Mouse (Mus musculus) induced T-regulatory cell, adult 2 months (primary cell): Measurements from ENCODE around the gene Sin3a.
A peak's percentile ranks its signal among the peaks of the same experiment; 100 is the strongest.

Experiments
- DNase-seq: peaks from one replicate; pipeline ENCODE4 v3.0.0-alpha.2; 2012; ENCODE audit warnings: low read depth

Gene Sin3a

DNA sequence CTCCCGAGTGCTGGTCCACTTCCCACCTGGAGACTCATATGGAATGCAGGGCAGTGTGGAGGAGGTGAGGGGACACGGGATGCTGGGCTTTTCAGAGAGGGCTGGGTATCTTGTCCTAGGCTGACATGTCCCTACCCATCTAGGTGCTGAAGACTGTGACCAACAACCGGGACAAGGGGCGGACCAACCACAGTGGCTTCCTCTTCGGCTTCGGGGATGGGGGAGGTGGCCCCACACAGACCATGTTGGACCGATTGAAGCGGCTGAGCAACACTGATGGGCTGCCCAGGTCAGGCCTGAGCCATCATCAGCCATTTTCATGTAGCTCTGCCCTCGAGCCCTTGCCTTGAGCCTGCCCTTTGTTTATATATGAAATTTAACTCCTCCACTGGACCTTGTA, 65.9 kb downstream of the Sin3a start:
- DNase-seq = no peak

- DNase-seq = no peak
These were observed 66.7 kb downstream of the Sin3a start for GRCm38 (mm10) chr9:57138507-57138906.

DNA sequence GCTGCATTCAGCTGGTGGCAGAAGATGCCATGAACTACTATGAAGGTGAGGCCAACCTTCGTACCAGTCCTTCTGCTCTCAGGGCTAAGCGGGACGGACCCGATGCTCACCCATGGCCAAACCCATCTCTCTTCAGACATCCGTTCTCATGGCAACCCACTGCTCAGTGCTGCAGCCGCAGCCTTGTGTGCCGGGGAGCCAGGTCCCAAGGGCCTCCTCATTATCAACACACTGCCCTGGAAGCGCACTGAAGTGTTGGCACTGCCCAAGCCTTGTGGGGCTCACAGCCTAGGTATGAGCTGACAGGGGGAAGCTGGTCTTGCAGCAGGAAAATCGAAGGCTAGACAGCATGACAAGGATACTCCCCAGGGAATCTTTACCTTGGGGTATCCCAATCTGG, 67.3 kb downstream of the Sin3a start:
- no peak for DNase-seq

DNA sequence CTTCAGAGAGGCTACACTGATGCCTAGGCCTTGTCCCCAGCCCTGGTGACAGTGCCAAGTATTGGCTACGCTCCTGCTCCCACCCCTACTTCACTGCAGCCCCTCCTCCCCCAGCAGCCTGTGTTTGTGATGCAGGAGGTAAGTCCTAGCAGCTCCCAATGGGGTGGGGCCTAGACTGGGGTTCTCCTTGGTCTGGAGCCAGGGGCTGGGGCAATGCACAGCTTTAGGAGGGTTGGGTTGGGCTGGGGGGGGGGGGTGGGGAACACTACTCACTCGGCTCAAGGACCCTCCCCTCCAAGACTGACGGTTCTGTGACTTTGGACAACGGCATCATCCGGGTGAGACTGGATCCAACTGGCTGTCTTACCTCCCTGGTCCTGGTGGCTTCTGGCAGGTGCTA, 67.7 kb downstream of the Sin3a start:
- DNase-seq = no peak

DNA sequence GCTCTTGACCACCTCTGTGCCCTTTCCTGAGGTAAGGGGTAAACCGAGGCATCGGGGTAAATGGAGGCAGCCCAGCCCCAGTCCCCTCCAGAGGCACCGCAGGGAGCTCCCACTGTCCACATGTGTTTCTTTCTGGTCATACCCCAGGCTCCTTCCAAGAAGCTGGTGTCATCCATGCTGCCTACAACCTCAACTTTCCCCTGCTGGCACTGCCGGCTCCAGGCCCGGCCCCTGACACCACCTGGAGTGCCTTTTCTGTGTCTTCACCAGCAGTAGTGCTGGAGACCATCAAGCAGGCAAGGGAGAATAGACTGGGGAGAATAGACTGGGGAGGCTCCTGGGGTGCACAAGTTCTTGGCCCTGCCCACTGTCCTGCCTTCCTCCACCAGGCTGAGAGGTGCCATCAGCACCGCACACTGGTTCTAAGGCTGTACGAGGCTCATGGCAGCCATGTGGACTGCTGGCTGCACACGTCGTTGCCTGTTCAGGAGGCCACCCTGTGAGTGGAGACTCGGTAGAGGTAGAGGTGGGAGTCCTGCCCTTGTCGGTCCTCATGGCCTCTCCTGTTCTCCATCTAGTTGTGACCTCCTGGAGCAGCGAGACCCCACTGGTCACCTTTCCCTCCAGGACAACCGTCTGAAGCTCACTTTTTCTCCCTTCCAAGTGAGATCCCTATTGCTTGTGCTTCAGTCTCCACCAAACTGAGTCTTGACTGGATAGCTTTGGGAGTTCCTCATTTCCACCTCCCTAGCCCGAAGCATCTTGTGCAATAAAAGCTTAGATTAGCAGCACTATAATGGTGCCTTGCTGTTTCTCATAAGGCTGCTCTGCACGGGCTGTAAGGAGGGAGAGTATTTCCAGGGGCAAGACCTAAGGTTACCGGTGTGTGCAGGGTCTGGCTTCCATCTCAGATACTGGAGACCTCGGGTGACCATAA, 69.8 kb downstream of the Sin3a start:
- no peak for DNase-seq

GRCm38 (mm10) chr9:57143212-57143611, 71.4 kb downstream of the Sin3a start:
- no peak for DNase-seq

- DNase-seq = no peak
These were observed 73.0 kb downstream of the Sin3a start for GRCm38 (mm10) chr9:57144830-57145229.

- DNase-seq = no peak
These were observed 74.7 kb downstream of the Sin3a start for GRCm38 (mm10) chr9:57146451-57147066.

GRCm38 (mm10) chr9:57147205-57148143, 75.6 kb downstream of the Sin3a start:
- DNase-seq = no peak

GRCm38 (mm10) chr9:57148144-57148878, 76.5 kb downstream of the Sin3a start, which contains the start of gene Neil1:
Gene Neil1 (minus strand): TSS chr9:57148305.
- DNase-seq = peak; percentile 92

DNA sequence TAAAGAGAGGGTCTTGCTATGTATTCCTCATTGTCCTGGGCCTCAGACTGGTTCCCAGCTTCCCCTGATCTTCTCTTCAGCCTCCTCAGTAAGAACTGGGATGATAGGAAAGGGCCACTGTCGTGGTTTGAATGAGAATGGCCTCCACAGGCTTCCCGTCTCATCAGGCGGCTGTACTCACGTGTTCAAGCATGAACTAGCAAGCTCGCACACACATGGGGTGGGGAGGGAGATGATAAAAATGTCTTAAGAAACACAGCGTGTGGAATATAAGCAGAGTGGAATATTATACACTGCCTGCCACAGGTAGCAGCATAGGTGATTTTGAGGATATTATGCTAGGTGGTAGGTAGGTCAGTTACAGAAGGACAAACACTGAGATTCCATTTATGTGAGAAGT, 77.2 kb downstream of the Sin3a start:
- peak; percentile 23 for DNase-seq

- DNase-seq = no peak
These were observed 78.4 kb downstream of the Sin3a start for GRCm38 (mm10) chr9:57150192-57150591.

- no peak for DNase-seq
These were observed 80.5 kb downstream of the Sin3a start for GRCm38 (mm10) chr9:57152331-57152730.

DNA sequence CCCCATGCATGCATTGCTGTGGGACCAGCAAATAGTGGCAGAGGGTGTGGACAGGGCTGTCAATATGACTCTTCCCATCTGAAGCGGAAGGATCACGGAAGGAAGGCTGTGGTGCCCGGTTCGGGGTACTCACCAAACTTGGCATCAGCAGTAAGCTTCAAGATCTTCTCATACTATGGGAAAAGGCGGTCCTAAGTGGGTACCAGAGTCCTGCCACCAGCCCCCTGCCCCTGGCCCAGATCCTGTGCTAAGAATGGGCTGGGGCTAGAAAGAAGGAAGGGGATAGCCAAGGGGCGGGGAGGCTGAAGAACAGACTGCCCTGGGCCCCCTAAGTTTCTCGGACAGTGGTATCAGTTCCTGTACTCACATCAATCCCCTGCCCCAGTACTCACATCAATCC, 84.5 kb downstream of the Sin3a start:
- DNase-seq = no peak

- DNase-seq = no peak
These were observed 85.0 kb downstream of the Sin3a start for GRCm38 (mm10) chr9:57156823-57157222.

- DNase-seq = peak; percentile 73
These were observed 85.7 kb downstream of the Sin3a start for GRCm38 (mm10) chr9:57157499-57157898.

GRCm38 (mm10) chr9:57158013-57158470, 86.2 kb downstream of the Sin3a start, which contains the start of gene Commd4:
Gene Commd4 (minus strand): TSS chr9:57158331.
- peak; percentile 92 for DNase-seq

GRCm38 (mm10) chr9:57158506-57158905, 86.7 kb downstream of the Sin3a start:
- DNase-seq = no peak

- DNase-seq = no peak
These were observed 90.7 kb downstream of the Sin3a start for GRCm38 (mm10) chr9:57162496-57162895.

- no peak for DNase-seq
These were observed 91.3 kb downstream of the Sin3a start for GRCm38 (mm10) chr9:57163137-57163536.

GRCm38 (mm10) chr9:57166173-57166572, 94.3 kb downstream of the Sin3a start:
- DNase-seq = no peak
